Mouse (Mus musculus) adrenal gland, postnatal 36 days (tissue): ENCODE results near the gene Fam205a2. TPM values are rescaled to one million over a fixed set of nuclear protein-coding genes. Genes with fewer than 3 reads are reported as not detected.
"Not testable (repeated sequence)": the region's sequence is repeated elsewhere in the genome, so short reads cannot be mapped to it uniquely, and the experiment has no call there.

ENCODE experiments used
- DNase-seq, 2 experiments: peaks; one replicate each; pipeline ENCODE4 v3.0.0; 2021; ENCODE audit warnings: mixed read lengths in 1 of 2
- long read RNA-seq, 2 experiments: library from polyadenylated mRNA; stranded (forward); transcript quantifications; one replicate each; pipeline ENCODE4 v2.0.0; 2021; ENCODE audit warnings: borderline sequencing depth in 2 of 2
- total RNA-seq, 2 experiments: library from RNA; stranded (reverse); gene quantifications; 2 replicates each; pipeline ENCODE4 v1.2.3; 2021

The Fam205a2 gene
- not detected for total RNA-seq
- long read RNA-seq, experiment 1: 0 reads
- long read RNA-seq, experiment 2: 0 reads

DNA sequence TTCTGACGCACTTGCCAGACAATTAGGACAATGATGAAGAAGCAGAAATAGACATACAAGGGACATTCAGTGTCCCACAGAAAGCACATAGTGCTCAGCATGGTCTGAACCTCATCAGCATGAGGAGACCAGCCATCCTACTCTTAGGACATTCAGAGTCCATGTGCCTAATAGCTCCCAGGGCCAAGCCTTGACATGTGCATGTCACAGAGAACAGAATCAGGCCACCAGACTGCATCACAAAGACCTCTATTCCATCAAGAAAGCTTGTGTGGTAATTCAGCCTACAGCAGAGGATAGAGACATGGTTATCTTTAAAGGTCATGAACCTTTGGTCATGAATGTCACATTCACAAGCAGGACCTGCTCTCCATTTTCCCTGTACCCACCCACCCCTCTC, at the start of gene Fam205a2:
Fam205a2 (minus strand) TSS at position 101 of the 400 bp plus-strand sequence.
- DNase-seq: not testable (repeated sequence)

Other genes with a start within 250 kb of the Fam205a2 start
- not detected for gene Gm21953, start 233.9 kb downstream of the Fam205a2 start, total RNA-seq
- gene Fam205a3, start 209.8 kb downstream of the Fam205a2 start, total RNA-seq: not detected
- not detected for gene Gm21586, start 88.8 kb downstream of the Fam205a2 start, total RNA-seq
- under 1 TPM; 0.30 to 0.33 TPM for gene Gm2163, start 61.4 kb downstream of the Fam205a2 start, total RNA-seq
- not detected for gene Gm10591, start 84.0 kb upstream of the Fam205a2 start, total RNA-seq
- 10 to 100 TPM in 1 of 2 experiments, 1 to 10 TPM in 1; 8.9 to 11.1 TPM for gene Gm2564, start 101.5 kb upstream of the Fam205a2 start, total RNA-seq
- gene Ccl27b, start 127.1 kb upstream of the Fam205a2 start, total RNA-seq: 1 to 10 TPM; 3.7 to 8.7 TPM
- gene Il11ra2, start 133.7 kb upstream of the Fam205a2 start, total RNA-seq: not detected
- gene 4930578G10Rik, start 207.4 kb upstream of the Fam205a2 start, total RNA-seq: under 1 TPM in 1 of 2 experiments, not detected in 1; 0.40 TPM
- 1 to 10 TPM; 2.4 to 2.9 TPM for gene Ccl19, start 228.4 kb upstream of the Fam205a2 start, total RNA-seq
- 1 to 10 TPM; 2.7 to 5.5 TPM for gene Ccl21a, start 245.8 kb upstream of the Fam205a2 start, total RNA-seq